Mouse (Mus musculus) thymus, postnatal 4 days (tissue): ENCODE measurements around the gene Glb1l3.
"Not testable (repeated sequence)": the region's sequence is repeated elsewhere in the genome, so short reads cannot be mapped to it uniquely, and the experiment has no call there.

Source experiments
- DNase-seq: peaks from one replicate; pipeline ENCODE4 v3.0.0; 2021

Glb1l3 gene

GRCm38 (mm10) chr9:26860751-26861150 is at the start of gene Glb1l3:
Gene Glb1l3 (minus strand): TSS chr9:26860890.
- DNase-seq = no peak

GRCm38 (mm10) chr9:26869856-26870255 is 9.2 kb upstream of the Glb1l3 start:
- not testable (repeated sequence) for DNase-seq

- no peak for DNase-seq
These were observed 29.6 kb downstream of the Glb1l3 start for GRCm38 (mm10) chr9:26831089-26831488.

- DNase-seq = no peak
These were observed 40.7 kb downstream of the Glb1l3 start for GRCm38 (mm10) chr9:26819942-26820341.

- DNase-seq = no peak
These were observed 52.0 kb downstream of the Glb1l3 start for GRCm38 (mm10) chr9:26808735-26809134.

- DNase-seq = peak; percentile 54
These were observed 54.6 kb downstream of the Glb1l3 start, which contains the start of gene Glb1l2 for GRCm38 (mm10) chr9:26805935-26806666. Gene Glb1l2 (minus strand): TSS chr9:26806468.

GRCm38 (mm10) chr9:26804321-26804720 is 56.4 kb downstream of the Glb1l3 start:
- no peak for DNase-seq

- no peak for DNase-seq
These were observed 60.3 kb downstream of the Glb1l3 start for GRCm38 (mm10) chr9:26800357-26800756.

GRCm38 (mm10) chr9:26798731-26799130 is 62.0 kb downstream of the Glb1l3 start:
- DNase-seq = no peak

- no peak for DNase-seq
These were observed 62.5 kb downstream of the Glb1l3 start for GRCm38 (mm10) chr9:26798205-26798604.

- DNase-seq = no peak
These were observed 67.9 kb downstream of the Glb1l3 start for GRCm38 (mm10) chr9:26792829-26793228.

GRCm38 (mm10) chr9:26783414-26783975 is 77.2 kb downstream of the Glb1l3 start:
- DNase-seq = no peak

GRCm38 (mm10) chr9:26778421-26778820 is 82.3 kb downstream of the Glb1l3 start:
- DNase-seq = no peak

GRCm38 (mm10) chr9:26776122-26776902 is 84.4 kb downstream of the Glb1l3 start:
- no peak for DNase-seq

- no peak for DNase-seq
These were observed 85.0 kb downstream of the Glb1l3 start for GRCm38 (mm10) chr9:26775700-26776099.

GRCm38 (mm10) chr9:26768181-26768580 is 92.5 kb downstream of the Glb1l3 start:
- DNase-seq = no peak
